24 mouse cellular contexts compared by ENCODE assay signal in genomic region chr1:19639136-19639535, GRCm38 (mm10).
"Had no signal": no experiment of that assay in that cellular context is flagged by ENCODE, and none has a peak within 500 bp of the region (broad histone marks: within the 10 kb centered on the region; RNA-seq: fewer than 3 reads in every experiment).

No protein-coding gene starts in this region.

- H3K9me3 ChIP-seq: heart, embryonic 13.5 days; heart, embryonic 15.5 days; kidney, embryonic 15.5 days; limb, embryonic 10.5 days; limb, embryonic 12.5 days had no signal

- ATAC-seq: forebrain, postnatal 0 days; hindbrain, embryonic 16.5 days; intestine, embryonic 16.5 days had no signal

- H3K4me3 ChIP-seq: heart, adult 2 months; heart, embryonic 13.5 days; heart, embryonic 15.5 days; kidney, embryonic 15.5 days; left cerebral cortex, adult 2 months; limb, embryonic 10.5 days; limb, embryonic 12.5 days had no signal

- H3K4me2 ChIP-seq: heart, embryonic 11.5 days; heart, embryonic 13.5 days; heart, embryonic 15.5 days; hindbrain, embryonic 14.5 days; kidney, embryonic 15.5 days; limb, embryonic 12.5 days had no signal

- H3K36me3 ChIP-seq: heart, embryonic 13.5 days; heart, embryonic 15.5 days; kidney, embryonic 15.5 days; limb, embryonic 10.5 days; limb, embryonic 12.5 days had no signal

- DNase-seq: forebrain, postnatal 0 days; gastrocnemius, postnatal 14 days; gastrocnemius, postnatal 36 days; heart, adult 11 months; heart, adult 2 months; heart, postnatal 14 days; heart, postnatal 36 days; kidney, adult 11 months; kidney, adult 2 months; kidney, adult 9 months; kidney, postnatal 14 days; kidney, postnatal 36 days; liver had no signal

- H3K27ac ChIP-seq: heart, adult 2 months; heart, embryonic 13.5 days; heart, embryonic 15.5 days; hindbrain, embryonic 14.5 days; kidney, embryonic 15.5 days; kidney, postnatal 0 days; left cerebral cortex, adult 2 months; limb, embryonic 10.5 days; limb, embryonic 12.5 days had no signal

- H3K27me3 ChIP-seq: heart, embryonic 13.5 days; heart, embryonic 15.5 days; kidney, embryonic 15.5 days; limb, embryonic 12.5 days had no signal

- H3K4me1 ChIP-seq: heart, embryonic 13.5 days; heart, embryonic 15.5 days; kidney, embryonic 15.5 days; limb, embryonic 10.5 days; limb, embryonic 12.5 days had no signal

- H3K9ac ChIP-seq: forebrain, postnatal 0 days; heart, embryonic 13.5 days; heart, embryonic 15.5 days; hindbrain, embryonic 14.5 days; kidney, embryonic 15.5 days; limb, embryonic 12.5 days had no signal
